Mouse (Mus musculus): ENCODE results near the gene Lat2. TPM values are rescaled to one million over a fixed set of nuclear protein-coding genes. Genes with fewer than 3 reads are reported as not detected.

Lat2 gene
- total RNA-seq, 2 experiments from 2014 or later, result 1.7 to 2.0 TPM

GRCm38 (mm10) chr5:134615780-134616179, 955 bp upstream of the Lat2 start:
- intact Hi-C loops (cut with DNase I), result no loop called here
- no peak for DNase-seq (ENCODE audit: low spot score)

- intact Hi-C loops (cut with DNase I), result no loop called here
Observed at GRCm38 (mm10) chr5:134615380-134615779, 555 bp upstream of the Lat2 start.

GRCm38 (mm10) chr5:134614296-134614695, 529 bp downstream of the Lat2 start:
- no peak for DNase-seq (ENCODE audit: low spot score)
- intact Hi-C loops (cut with DNase I), result no loop called here

More at GRCm38 (mm10) chr5:134615380-134615779, 555 bp upstream of the Lat2 start:
- no peak for DNase-seq (ENCODE audit: low spot score)

- DNase-seq (ENCODE audit: low spot score), result no peak
- intact Hi-C loops (cut with DNase I), result no loop called here
Observed at GRCm38 (mm10) chr5:134613727-134614126, 1.1 kb downstream of the Lat2 start.

- no peak for DNase-seq (ENCODE audit: low spot score)
- intact Hi-C loops (cut with DNase I), result no loop called here
Observed at GRCm38 (mm10) chr5:134611810-134612521, 2.9 kb downstream of the Lat2 start.

GRCm38 (mm10) chr5:134609916-134610643, 4.7 kb downstream of the Lat2 start:
- DNase-seq (ENCODE audit: low spot score), result no peak
- intact Hi-C loops (cut with DNase I), result no loop called here

- no peak for DNase-seq (ENCODE audit: low spot score)
- intact Hi-C loops (cut with DNase I), result no loop called here
Observed at GRCm38 (mm10) chr5:134607121-134607520, 7.7 kb downstream of the Lat2 start.

- intact Hi-C loops (cut with DNase I), result no loop called here
Observed at GRCm38 (mm10) chr5:134606314-134606713, 8.5 kb downstream of the Lat2 start.

GRCm38 (mm10) chr5:134604376-134604775, 10.4 kb downstream of the Lat2 start:
- intact Hi-C loops (cut with DNase I), result no loop called here
- DNase-seq (ENCODE audit: low spot score), result no peak

More at GRCm38 (mm10) chr5:134606314-134606713, 8.5 kb downstream of the Lat2 start:
- DNase-seq (ENCODE audit: low spot score), result no peak

GRCm38 (mm10) chr5:134597711-134598110, 17.1 kb downstream of the Lat2 start:
- intact Hi-C loops (cut with DNase I), result no loop called here
- no peak for DNase-seq (ENCODE audit: low spot score)

GRCm38 (mm10) chr5:134593093-134593492, 21.7 kb downstream of the Lat2 start:
- intact Hi-C loops (cut with DNase I), result no loop called here
- DNase-seq (ENCODE audit: low spot score), result no peak

- intact Hi-C loops (cut with DNase I), result no loop called here
- DNase-seq (ENCODE audit: low spot score), result no peak
Observed at GRCm38 (mm10) chr5:134592026-134592581, 22.7 kb downstream of the Lat2 start.

GRCm38 (mm10) chr5:134589900-134590299, 24.9 kb downstream of the Lat2 start:
- no peak for DNase-seq (ENCODE audit: low spot score)
- intact Hi-C loops (cut with DNase I), result no loop called here

- no peak for DNase-seq (ENCODE audit: low spot score)
Observed at GRCm38 (mm10) chr5:134584798-134585197, 30.0 kb downstream of the Lat2 start.

GRCm38 (mm10) chr5:134583884-134584213, 31.0 kb downstream of the Lat2 start:
- no peak for DNase-seq (ENCODE audit: low spot score)
- intact Hi-C loops (cut with DNase I), result loop anchor here (2.0 to 5.0 kb wide), 3 partner anchors 37 to 207 kb away; no protein-coding TSS in a partner anchor

More at GRCm38 (mm10) chr5:134584798-134585197, 30.0 kb downstream of the Lat2 start:
- intact Hi-C loops (cut with DNase I), result loop anchor here (5.0 kb wide), 2 partner anchors 37 to 207 kb away; no protein-coding TSS in a partner anchor

- intact Hi-C loops (cut with DNase I), result loop anchor here (2.0 to 5.0 kb wide), 3 partner anchors 36 to 206 kb away; no protein-coding TSS in a partner anchor
- no peak for DNase-seq (ENCODE audit: low spot score)
Observed at GRCm38 (mm10) chr5:134583006-134583883, 31.6 kb downstream of the Lat2 start.

- peak; percentile 90 for DNase-seq (ENCODE audit: low spot score)
- intact Hi-C loops (cut with DNase I), result loop anchor here (2.0 to 5.0 kb wide), 3 partner anchors 35 to 205 kb away; no protein-coding TSS in a partner anchor
Observed at GRCm38 (mm10) chr5:134582221-134582907, 32.5 kb downstream of the Lat2 start.

GRCm38 (mm10) chr5:134581146-134581545, 33.7 kb downstream of the Lat2 start, which contains the start of gene Rfc2:
Rfc2 (plus strand) TSS chr5:134581366.
- no peak for DNase-seq (ENCODE audit: low spot score)
- intact Hi-C loops (cut with DNase I), result loop anchor here (2.0 to 5.0 kb wide), 3 partner anchors 34 to 204 kb away; no protein-coding TSS in a partner anchor

GRCm38 (mm10) chr5:134579135-134579534, 35.7 kb downstream of the Lat2 start:
- intact Hi-C loops (cut with DNase I), result no loop called here
- DNase-seq (ENCODE audit: low spot score), result no peak

All from heart, postnatal 25 days (tissue).